Mouse (Mus musculus) thymus, adult 2 months (tissue): ENCODE data around the gene Msi2.

Experiments used
- CTCF ChIP-seq: fragments of 200-500 bp; IDR thresholded peaks from 2 replicates; pipeline ENCODE4 v1.5.1; 2012; ENCODE audit warnings: mild to moderate bottlenecking, control low read depth, low read length, moderate library complexity, borderline replicate concordance; ENCODE audit not compliant: control insufficient read depth, poor library complexity, insufficient read depth; ENCODE audit errors: extremely low read depth
- POLR2A ChIP-seq: fragments of 200-500 bp; IDR thresholded peaks from 2 replicates; pipeline ENCODE4 v1.6.1; 2012; ENCODE audit warnings: mild to moderate bottlenecking, low read length, control low read depth, moderate library complexity; ENCODE audit not compliant: control insufficient read depth, poor library complexity, insufficient read depth; ENCODE audit errors: extremely low read depth

DNA sequence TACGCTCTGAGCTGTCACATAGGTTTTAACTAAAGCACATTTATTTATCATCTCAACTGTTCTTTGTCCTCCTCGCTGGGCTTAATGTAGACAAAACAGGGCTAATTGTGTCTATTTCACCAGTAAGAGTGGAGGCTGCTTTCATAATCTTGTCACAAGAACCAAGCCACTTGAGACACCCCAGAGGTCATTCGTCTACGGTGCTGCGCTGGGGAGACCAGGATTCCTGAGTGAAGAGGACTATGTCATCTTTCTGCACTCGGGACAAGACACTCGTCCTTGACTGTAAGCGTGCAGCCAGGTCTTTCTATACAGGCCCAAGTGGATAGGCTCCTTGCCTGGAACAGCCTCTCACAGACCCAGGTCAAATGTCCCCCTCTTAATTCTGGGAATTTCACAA lies 62.5 kb downstream of the Msi2 start:
- TF ChIP-seq POLR2A (no peak), CTCF (no peak)
